Mouse (Mus musculus) ovary, adult 18-20 months (tissue): ENCODE results near the gene Trim43c.
"Not testable (repeated sequence)": the region's sequence is repeated elsewhere in the genome, so short reads cannot be mapped to it uniquely, and the experiment has no call there.

Experiments
- DNase-seq: peaks from one replicate; pipeline ENCODE4 v3.0.0; 2022; ENCODE audit warnings: low spot score, mixed read lengths

Gene Trim43c

GRCm38 (mm10) chr9:88838864-88839263 lies at the start of gene Trim43c:
Gene Trim43c, plus strand, starts transcription at chr9:88839164.
- DNase-seq: not testable (repeated sequence)

- DNase-seq: not testable (repeated sequence)
Observed at GRCm38 (mm10) chr9:88853072-88853471, 14.1 kb downstream of the Trim43c start.

- peak; percentile 88 for DNase-seq
Observed at GRCm38 (mm10) chr9:88858566-88859492, 19.9 kb downstream of the Trim43c start.
